Mouse (Mus musculus) right cerebral cortex, adult 2 months (tissue): Measurements from ENCODE around the gene Mrnip.
A peak's percentile ranks its signal among the peaks of the same experiment; 100 is the strongest.

ENCODE experiments used
- DNase-seq, 2 experiments: peaks; one replicate each; pipeline ENCODE4 v3.0.0; 2021 to 2022; ENCODE audit warnings: low spot score in 2 of 2

Gene Mrnip

GRCm38 (mm10) chr11:50159347-50159746, 14.9 kb upstream of the Mrnip start:
- DNase-seq: no peak

GRCm38 (mm10) chr11:50161578-50162304, 12.5 kb upstream of the Mrnip start:
- peak; percentile 36 to 54 for DNase-seq

- no peak for DNase-seq
These were observed 11.8 kb upstream of the Mrnip start for GRCm38 (mm10) chr11:50162338-50163050.

DNA sequence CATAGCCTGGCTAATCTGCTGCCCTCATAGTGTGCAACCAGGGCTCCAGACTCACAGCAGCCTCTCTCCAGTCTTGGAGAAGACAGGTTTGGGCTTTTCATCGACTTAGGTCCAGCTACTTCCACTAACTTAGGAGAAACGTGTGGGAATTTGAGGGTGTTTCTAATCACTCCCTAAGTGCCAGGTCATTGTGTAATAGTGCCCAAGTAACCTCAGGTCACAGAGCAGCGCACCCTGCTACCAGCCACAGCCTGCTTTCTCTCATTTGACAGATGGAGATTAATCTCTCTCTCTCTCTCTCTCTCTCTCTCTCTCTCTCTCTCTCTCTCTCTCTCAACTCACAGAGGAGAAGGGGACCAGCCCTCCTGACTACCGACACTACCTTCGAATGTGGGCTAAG, 5.9 kb upstream of the Mrnip start:
- DNase-seq: no peak

- peak; percentile 97 to 98 for DNase-seq
These were observed 515 bp downstream of the Mrnip start for GRCm38 (mm10) chr11:50174730-50175187.

- no peak for DNase-seq
These were observed 2.1 kb downstream of the Mrnip start for GRCm38 (mm10) chr11:50176351-50176750.

- DNase-seq: peak; percentile 40 to 43
These were observed 2.9 kb downstream of the Mrnip start for GRCm38 (mm10) chr11:50177111-50177510.

GRCm38 (mm10) chr11:50178532-50179488, 4.6 kb downstream of the Mrnip start:
- DNase-seq: no peak

- no peak for DNase-seq
These were observed 6.4 kb downstream of the Mrnip start for GRCm38 (mm10) chr11:50180478-50181231.

GRCm38 (mm10) chr11:50182702-50183101, 8.5 kb downstream of the Mrnip start:
- DNase-seq: no peak

- no peak for DNase-seq
These were observed 10.5 kb downstream of the Mrnip start for GRCm38 (mm10) chr11:50184788-50185187.

- no peak for DNase-seq
These were observed 14.4 kb downstream of the Mrnip start for GRCm38 (mm10) chr11:50188682-50189081.

- no peak for DNase-seq
These were observed 16.1 kb downstream of the Mrnip start for GRCm38 (mm10) chr11:50190362-50190761.

GRCm38 (mm10) chr11:50192278-50192677, 18.0 kb downstream of the Mrnip start:
- DNase-seq: no peak

DNA sequence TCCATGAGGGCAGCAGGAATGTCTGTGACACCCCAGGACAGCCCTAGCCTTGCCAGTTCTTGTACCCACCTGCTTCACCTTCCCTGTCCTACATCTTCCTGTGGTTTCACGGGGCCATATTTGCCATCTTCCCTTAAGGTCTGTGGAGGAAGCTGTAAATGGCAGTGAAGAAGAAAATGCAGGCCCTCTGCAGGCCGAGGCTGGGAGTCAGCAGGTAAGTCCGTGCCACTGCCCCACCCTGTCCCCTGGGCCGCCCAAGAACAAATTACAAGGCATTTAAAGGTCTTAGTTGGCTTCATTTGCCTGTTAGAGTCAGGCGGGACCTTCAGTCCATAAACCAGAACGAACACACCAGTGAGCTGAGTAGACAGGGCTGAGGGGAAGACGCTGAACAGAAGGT, 19.8 kb downstream of the Mrnip start:
- DNase-seq: no peak

- DNase-seq: no peak
These were observed 20.5 kb downstream of the Mrnip start for GRCm38 (mm10) chr11:50194793-50195192.

GRCm38 (mm10) chr11:50197500-50197899, 23.3 kb downstream of the Mrnip start:
- no peak for DNase-seq

DNA sequence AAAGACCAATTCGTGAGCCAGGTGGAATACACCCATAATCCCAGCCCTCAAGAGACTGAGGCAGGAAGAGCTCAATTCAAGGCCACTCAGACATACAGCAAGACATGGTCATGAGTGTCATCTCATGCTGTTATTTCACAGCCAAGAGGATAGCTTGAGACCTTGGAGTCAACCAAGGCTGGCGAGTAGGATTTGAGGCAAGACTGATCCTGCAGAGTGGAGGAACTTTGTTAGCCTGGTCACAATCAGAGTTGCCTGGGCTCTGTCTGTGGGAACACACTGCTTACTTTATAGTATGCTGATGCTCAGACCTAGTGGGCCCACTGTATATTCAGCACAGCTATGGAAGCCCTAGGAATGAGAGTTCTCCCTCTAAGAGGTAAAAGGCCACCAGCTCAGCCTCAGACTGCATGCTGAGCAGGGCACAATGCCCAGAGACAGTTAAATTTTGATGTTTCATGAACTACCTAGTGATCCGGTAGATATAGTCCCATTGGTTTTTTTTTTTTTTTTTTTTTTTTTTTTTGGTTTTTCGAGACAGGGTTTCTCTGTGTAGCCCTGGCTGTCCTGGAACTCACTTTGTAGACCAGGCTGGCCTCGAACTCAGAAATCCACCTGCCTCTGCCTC, 24.1 kb downstream of the Mrnip start:
- no peak for DNase-seq

- no peak for DNase-seq
These were observed 24.7 kb downstream of the Mrnip start for GRCm38 (mm10) chr11:50198916-50199315.

DNA sequence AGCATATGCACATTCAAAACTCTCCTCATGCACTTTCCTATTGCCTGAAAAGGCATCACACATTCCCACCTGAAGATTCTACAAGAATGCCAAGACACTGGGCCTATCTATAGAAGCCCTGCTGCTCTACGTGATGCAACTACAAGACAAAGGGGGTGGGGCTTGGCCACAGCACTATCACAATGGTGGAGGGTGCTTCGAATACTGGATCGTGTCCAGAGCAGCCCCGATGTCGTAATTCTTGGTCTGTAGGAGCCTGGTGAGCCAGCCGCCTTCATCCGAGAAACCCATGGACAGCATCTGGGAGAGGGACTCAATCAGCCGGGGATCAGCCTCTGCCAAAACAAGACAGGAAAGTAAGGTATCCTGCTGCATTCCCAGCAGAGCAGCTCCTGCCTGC, 26.4 kb downstream of the Mrnip start:
- DNase-seq: no peak

DNA sequence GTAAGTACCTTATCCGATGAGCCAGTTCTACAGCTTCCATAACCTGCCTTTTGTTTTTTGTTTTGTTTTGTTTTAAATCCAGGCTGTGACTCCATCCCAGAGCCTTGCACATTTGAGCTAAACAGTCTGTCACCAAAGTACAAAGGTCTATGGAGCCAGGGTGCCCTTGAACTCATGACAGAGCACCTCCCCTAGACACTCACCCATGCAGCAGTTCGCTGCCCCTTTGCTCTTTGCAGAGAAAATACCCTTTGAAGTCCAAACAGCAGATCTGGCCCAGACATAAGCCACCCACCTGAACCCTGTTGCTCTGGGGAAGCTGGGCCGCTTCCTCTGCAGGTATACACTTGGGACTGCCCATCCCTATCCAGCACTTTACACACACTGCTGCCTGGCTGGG, 27.3 kb downstream of the Mrnip start:
- DNase-seq: no peak
